Mouse (Mus musculus) hematopoietic stem cell, adult 5-6 weeks (primary cell): Measurements from ENCODE around the gene Hmgcl. TPM values are rescaled to one million over a fixed set of nuclear protein-coding genes. Genes with fewer than 3 reads are reported as not detected.

Experiments used
- ATAC-seq, 2 experiments: fragments of 125-278 bp in 1 of 2; replicated peaks in 1 of 2; 2 replicates each; pipeline ENCODE4 v1.8.0; 2016 to 2017; ENCODE audit warnings: inconsistent platforms in 2 of 2, mild to moderate bottlenecking in 2 of 2, moderate number of reproducible peaks in 2 of 2, low read depth in 1 of 2, moderate TSS enrichment in 1 of 2; ENCODE audit not compliant: low FRiP score in 2 of 2, poor library complexity in 2 of 2, severe bottlenecking in 2 of 2, insufficient read depth in 1 of 2, low TSS enrichment in 1 of 2
- total RNA-seq: library from RNA; stranded (forward); fragments of 172-1452, 232-1000 nt; gene quantifications from 2 replicates; pipeline ENCODE4 v1.2.3, GENCODE M21; 2017

Gene Hmgcl
- total RNA-seq, 1 experiment from 2014 or later = 35.7 TPM

DNA sequence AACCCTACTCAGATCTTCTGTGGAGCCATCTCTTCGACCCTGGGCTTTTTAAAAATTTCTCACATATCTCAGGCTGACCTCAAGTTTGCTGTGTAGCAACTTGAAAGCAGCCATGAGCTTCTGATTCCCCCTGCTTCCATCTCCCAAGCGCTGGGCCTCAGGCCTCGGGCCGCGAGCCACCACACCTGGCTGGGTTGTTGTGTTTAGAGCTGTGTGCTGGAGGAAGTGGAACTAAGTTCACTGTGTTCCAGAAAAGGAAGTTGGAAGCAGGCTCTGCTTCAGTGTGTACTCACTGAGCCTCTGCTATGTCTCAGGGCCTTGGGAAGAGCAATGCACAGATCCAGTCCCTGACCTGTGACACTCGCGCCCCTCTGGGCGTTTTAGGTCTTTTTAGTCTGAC lies 1.9 kb downstream of the Hmgcl start:
- no peak for ATAC-seq

DNA sequence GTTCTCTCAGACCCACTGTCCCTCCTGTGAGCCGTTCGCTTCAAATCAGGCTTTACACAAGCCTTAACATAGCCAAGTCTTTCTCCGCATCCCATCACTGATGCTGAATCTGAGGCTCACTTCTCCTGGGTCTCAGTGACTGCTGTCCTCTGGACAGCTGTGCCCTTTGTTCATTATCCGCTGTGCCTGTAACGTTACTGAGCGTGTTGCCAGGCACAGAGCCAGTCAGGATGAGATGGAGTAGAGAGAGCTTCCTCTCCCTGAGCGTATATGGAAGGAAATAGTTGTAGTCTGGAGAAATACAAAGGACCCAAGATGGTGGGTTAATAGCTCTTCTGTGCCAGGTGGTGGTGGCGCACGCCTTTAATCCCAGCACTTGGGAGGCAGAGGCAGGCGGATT lies 3.2 kb downstream of the Hmgcl start:
- ATAC-seq = no peak

DNA sequence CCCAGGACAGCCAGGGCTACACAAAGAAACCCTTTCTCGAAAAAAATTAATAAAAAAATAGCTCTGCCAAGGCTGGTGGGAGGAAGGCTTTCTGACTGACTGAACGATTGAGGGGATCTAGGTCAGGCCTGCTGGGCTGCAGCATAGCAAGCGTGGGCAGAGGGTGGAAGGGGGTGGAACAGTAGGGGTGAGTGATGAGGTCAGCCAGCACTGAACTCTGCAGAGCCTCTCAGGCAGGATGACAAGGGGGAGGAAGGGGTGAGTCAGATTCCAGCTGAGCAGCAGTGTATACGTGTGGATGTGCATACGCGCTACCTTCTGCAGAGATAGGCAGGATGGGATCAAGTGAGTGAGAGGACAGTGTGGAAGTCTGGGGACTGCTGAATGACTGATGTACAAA lies 3.7 kb downstream of the Hmgcl start:
- ATAC-seq = no peak

DNA sequence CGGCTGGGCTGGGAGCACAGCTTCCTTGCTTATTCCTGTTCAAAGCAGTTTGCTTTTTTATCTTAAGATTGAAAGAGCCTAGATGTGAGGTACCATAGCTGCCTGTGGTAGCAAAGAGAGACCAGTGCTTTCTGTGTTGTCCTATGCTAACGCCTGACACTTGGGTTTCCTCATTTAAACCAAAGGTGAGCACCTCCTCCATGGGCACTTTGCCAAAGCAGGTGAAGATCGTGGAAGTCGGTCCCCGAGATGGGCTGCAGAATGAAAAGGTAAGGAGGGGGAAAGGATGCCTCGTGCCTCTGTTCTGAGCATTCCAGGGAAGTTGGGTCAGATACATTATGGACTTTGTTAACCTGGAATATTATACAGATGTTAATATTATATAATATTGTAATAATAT lies 4.1 kb downstream of the Hmgcl start:
- no peak for ATAC-seq

DNA sequence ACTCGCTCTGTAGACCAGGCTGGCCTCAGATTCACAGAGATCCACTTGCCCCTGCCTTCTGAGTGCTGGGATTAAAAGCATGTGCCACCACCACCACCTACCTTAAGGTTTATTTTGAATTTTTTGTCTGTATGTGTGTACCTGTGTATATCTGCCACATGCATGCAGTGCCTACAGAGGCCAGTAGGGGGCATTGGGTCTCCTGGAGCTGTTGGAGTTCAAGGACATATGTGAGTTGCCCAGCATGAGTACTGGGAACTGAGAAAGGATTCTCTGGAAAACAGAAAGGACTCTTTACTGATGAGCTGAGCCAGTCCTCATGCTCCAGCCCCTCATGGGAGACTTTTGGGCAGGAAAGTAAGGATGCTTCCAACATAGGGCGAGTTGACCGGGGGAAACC lies 5.3 kb downstream of the Hmgcl start:
- no peak for ATAC-seq

DNA sequence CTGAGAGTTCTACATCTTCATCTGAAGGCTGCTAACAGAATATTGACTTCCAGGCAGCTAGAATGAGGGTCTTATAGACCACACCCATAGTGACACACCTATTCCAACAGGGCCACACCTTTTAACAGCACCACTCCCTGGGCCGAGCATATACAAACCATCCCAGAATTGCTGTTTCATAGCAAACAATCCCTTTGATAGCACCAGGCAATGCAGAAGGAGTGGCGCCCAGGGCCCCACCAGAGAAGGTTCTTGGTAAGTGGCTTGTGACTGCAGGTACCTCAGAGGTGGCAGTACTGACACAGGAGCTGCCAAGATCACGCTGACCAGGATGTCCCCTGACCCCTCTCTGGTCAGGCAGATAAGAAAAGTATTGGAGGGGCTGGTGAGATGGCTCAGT lies 6.9 kb downstream of the Hmgcl start:
- no peak for ATAC-seq

DNA sequence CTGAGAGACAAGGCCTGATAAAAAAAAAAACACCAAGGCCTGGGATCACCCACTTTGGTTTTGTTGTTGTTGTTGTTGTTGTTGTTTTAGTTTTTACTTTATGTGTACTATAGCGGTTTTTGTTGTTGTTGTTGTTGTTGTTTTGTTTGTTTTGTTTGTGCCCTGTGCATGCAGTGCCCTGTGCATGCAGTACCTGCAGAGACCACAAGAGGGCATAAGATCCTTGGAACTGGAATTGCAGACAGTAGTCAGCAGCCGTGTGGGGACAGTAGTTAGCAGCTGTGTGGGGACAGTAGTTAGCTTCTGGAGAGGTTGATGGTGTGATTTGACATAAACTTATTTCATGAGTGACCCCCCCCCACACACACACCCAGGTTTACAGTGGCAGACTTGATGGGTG lies 8.0 kb downstream of the Hmgcl start:
- ATAC-seq = peak; percentile 53 to 68; a peak in 2 of 4 replicates

DNA sequence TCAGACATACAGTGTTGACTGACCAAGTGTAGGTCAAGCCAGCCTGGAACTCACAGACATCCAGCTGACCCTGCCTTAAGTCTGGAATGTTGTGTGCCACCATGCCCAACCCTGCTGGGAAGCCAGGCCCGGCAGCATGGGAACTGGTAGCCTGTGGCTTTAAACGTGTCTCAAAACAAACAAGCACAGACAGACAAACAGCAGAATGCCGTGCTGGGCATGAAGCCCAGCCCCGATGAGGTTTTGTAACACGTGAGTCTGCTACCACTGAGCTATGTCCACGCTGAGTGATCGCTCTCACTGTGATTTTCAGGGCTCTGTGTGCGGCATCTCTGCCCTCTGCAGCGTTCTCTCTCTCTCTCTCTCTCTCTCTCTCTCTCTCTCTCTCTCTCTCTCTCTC lies 9.6 kb downstream of the Hmgcl start:
- ATAC-seq = no peak

DNA sequence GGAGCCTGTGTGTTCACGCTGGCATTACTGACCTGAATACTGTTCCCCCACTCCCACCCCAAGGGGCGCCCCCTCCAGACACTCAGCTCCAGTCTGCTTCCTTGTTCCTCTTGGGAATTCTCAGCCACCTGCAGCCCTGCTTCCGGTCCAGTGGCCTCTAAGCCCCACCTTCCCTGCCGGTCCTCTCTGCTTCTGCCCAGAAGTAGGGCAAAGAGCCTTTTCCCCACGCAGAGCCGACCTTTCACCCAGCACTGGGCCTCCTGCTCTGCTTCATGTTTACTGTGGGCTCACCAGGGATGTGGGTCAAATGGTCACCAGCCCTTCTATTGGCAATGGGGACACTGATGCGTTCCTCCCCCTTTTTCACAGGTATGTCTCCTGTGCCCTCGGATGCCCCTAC lies 12.1 kb downstream of the Hmgcl start:
- ATAC-seq = no peak

DNA sequence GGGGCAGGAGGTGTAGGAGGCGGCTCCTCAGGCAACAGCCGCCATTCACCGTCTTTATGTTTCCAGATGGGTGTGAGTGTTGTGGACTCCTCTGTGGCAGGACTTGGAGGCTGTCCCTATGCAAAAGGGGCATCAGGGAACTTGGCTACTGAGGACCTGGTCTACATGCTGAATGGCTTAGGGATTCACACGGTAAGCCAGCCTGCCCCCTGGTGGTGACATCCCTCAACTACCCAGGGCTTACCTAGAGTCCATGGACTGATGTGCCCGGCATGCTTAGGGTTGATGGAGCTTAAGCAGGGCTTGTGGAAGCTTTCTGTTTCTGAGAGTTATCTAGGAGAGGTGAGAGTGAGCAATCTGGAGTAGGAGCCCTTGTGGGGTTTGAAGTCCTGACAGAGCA lies 14.5 kb downstream of the Hmgcl start:
- ATAC-seq = peak; percentile 57 to 68; a peak in 3 of 4 replicates

DNA sequence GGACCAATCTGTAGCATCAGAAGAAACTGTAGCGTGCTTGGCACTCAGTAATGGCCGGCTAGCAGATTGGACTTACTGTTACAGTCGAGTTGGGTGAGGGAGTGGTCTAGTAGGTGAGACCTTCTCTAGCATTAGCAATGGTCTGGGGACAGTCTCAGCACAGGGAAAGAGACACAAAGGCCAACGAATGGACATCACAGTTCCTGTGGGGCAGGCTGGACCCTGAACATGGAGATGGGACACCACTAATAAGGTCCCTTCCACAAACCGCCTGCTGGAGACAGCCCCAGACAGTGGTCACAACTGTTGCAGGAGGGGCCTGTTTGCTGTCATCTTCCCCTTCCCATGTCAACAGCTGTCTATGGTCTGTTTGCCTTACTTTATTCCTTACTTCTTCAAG lies 15.5 kb downstream of the Hmgcl start:
- ATAC-seq = no peak

DNA sequence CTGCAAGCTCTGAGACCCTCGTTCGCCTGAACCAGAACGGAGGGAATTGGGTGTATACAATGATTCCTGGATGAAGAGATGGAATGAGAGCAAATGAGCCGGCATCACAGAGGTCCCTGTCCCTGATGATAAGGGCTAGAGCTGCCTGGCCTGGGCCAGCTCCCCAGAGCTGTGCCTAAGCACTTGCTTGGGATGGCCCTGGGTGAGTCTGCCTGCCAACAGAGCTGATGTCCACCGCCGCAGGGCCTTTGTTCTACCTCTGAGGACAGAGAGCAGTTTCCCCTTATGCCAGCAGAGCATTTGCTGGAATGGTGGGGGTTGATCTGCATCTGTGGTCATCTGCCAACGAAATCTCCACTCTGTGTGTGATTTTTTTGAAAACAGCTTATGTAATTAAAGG lies 15.9 kb downstream of the Hmgcl start:
- no peak for ATAC-seq

DNA sequence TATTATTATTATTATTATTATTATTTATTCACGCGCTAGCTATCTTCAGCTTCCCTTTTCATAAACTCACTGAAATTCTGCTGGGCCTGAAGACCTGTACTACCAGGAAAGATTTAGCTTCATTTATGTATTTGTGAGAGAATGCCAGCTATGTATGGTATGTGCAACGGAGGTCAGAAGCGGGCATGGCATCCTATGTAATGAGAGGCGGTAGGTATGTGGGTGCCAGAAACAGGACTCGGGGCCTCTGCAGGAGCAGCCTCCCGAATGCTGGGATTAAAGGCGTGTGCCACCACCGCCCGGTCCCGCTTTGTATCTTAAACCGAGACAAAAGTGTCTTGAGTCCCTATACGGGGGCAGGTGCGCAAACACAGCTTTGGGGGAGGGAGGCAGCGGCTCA lies 16.7 kb downstream of the Hmgcl start:
- no peak for ATAC-seq

DNA sequence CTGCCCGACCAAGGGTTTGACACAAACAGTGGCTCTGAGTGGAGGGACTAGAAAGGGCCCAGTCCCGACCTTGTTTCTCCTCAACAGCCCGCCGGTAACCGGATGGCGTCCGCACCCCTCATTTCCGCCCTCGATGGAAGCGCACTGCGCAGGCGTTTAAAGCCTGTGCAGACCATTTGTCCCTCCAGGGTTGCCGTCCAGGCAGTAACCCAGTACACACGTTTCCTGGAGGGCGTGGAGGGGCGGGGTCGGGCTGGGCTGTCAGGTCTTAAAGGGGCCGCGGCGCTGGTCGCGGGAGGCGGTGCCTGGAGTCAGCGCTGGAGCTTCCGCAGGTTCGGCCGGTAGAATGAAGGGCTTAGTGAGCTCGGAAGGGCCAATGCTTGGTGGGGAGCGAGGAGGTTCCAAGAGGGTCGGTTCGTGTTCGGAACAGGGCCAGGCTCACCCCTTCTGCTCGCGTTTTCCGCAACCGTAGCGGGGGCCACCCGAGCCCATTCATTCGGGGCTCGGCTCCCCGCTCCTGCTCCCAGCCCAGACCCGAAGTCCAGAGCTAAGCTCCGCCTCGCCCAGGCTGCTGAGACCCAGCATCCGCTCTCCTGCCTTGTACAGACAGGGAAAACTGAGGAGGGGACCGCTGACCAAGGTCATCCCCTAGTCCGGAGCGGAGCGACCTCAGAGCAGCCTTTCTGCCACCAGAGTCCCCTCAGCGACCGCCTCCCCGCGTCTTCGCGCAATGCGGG lies 17.4 kb downstream of the Hmgcl start, which contains the start of gene Gale:
Gene Gale (plus strand): TSS at position 271 of the 737 bp plus-strand sequence.
- ATAC-seq = peak; percentile 77 to 88

DNA sequence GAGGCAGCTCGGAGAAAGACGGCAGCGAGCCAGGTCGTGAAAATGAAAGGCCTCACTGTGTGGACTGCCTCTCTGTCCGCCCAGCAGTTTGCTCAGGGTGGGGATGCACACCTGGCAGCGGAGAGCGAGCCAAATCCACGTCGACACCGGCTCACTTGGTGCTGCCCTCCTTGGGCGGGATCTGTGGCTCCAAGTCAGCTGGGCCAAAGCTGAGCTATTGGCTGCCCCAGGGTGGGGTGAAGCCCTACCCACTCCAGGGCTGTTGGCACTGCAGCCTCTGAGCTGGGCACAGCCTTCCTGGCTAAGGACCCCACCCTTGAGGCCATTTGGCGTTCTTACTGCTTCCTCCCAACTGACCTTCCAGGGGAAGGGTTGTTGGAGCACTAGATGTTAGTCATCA lies 18.2 kb downstream of the Hmgcl start:
- peak; percentile 23 to 25; a peak in 2 of 4 replicates for ATAC-seq

DNA sequence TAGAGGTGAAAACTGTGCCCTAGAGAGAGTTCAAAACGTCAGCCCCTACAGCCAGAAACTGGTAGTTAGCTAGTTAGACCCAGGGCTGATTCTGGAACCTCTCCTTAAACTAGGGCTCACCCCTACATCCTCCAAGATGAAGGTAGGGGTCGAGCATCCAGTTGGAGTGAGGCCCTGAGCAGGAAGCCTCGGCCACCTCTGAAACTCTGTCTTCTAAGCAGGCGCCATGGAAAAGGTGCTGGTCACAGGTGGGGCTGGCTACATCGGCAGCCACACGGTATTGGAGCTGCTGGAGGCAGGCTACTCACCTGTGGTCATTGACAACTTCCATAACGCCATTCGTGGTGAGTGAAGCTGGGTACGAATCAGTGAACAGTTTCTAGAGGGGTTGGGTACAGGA lies 18.9 kb downstream of the Hmgcl start:
- ATAC-seq = no peak

DNA sequence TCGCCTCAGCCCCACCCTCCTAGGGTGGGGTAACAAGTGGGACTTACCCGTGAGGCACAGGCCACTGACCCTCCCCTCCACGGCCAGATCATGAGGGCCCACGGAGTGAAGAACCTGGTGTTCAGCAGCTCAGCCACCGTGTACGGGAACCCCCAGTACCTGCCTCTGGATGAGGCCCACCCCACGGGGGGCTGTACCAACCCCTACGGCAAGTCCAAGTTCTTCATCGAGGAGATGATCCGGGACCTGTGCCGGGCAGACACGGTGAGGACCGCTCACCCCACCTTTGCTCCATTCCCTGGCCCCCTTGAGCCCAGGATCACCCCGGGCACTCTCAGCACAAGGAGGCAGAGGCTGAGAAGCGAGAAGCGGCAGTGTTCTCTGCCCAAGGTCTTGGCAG lies 20.0 kb downstream of the Hmgcl start:
- ATAC-seq = no peak

DNA sequence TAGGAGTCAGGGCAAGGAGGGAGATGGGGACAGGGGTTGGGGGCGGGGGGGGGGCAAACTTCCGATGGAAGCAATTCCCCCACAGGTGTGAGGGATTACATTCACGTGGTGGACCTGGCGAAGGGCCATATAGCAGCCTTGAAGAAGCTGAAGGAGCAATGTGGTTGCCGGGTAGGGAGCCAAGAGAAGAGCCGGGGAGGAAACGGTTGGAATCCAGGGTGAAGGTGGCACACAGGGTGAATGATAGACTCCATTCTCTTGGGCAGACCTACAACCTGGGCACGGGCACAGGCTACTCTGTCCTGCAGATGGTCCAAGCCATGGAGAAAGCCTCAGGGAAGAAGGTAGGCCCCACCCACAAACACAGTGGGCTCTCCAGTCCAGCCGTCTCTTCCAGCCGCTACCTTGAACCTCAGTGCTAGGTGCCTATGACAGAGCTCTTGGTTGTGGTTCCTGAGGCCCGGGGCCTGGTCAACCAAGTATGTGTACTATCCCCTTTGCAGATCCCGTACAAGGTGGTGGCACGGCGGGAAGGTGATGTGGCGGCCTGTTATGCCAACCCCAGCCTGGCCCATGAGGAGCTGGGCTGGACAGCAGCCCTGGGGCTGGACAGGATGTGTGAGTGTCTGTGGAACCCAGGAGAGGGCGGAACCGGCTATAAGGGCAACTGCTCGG lies 21.0 kb downstream of the Hmgcl start:
- no peak for ATAC-seq
